Mouse (Mus musculus) yolk sac, embryonic 10.5 days (tissue): ENCODE measurements around the gene Dlx1.
A peak's percentile ranks its signal among the peaks of the same experiment; 100 is the strongest.

Experiments
- DNase-seq: peaks from one replicate; pipeline ENCODE4 v3.0.0-alpha.2; 2017; ENCODE audit warnings: low spot score

Gene Dlx1

GRCm38 (mm10) chr2:71528714-71529510, 999 bp downstream of the Dlx1 start:
- DNase-seq, result no peak

- DNase-seq, result peak; percentile 87
These were observed 1.8 kb downstream of the Dlx1 start for GRCm38 (mm10) chr2:71529511-71530351.

- no peak for DNase-seq
These were observed 2.6 kb downstream of the Dlx1 start for GRCm38 (mm10) chr2:71530391-71531123.

- no peak for DNase-seq
These were observed 3.2 kb downstream of the Dlx1 start for GRCm38 (mm10) chr2:71531124-71531590.

- no peak for DNase-seq
These were observed 4.4 kb downstream of the Dlx1 start for GRCm38 (mm10) chr2:71531990-71532970.

GRCm38 (mm10) chr2:71533094-71533493, 5.2 kb downstream of the Dlx1 start:
- DNase-seq, result no peak

GRCm38 (mm10) chr2:71534242-71535052, 6.5 kb downstream of the Dlx1 start:
- no peak for DNase-seq

- DNase-seq, result no peak
These were observed 12.9 kb downstream of the Dlx1 start for GRCm38 (mm10) chr2:71540611-71541417.

- DNase-seq, result no peak
These were observed 13.7 kb downstream of the Dlx1 start for GRCm38 (mm10) chr2:71541418-71542226.

GRCm38 (mm10) chr2:71542227-71542815, 14.4 kb downstream of the Dlx1 start:
- no peak for DNase-seq

- DNase-seq, result no peak
These were observed 14.9 kb downstream of the Dlx1 start for GRCm38 (mm10) chr2:71542816-71543301.

GRCm38 (mm10) chr2:71543531-71543930, 15.6 kb downstream of the Dlx1 start:
- no peak for DNase-seq

- DNase-seq, result no peak
These were observed 16.0 kb downstream of the Dlx1 start for GRCm38 (mm10) chr2:71543948-71544347.

- DNase-seq, result no peak
These were observed 16.7 kb downstream of the Dlx1 start for GRCm38 (mm10) chr2:71544391-71545285.

GRCm38 (mm10) chr2:71545401-71545881, 17.5 kb downstream of the Dlx1 start:
- no peak for DNase-seq

- no peak for DNase-seq
These were observed 18.1 kb downstream of the Dlx1 start for GRCm38 (mm10) chr2:71545882-71546639.
